Mouse (Mus musculus): ENCODE results near the gene Rad23b. TPM values are rescaled to one million over a fixed set of nuclear protein-coding genes. Genes with fewer than 3 reads are reported as not detected.
"Not testable (repeated sequence)": the region's sequence is repeated elsewhere in the genome, so short reads cannot be mapped to it uniquely, and the experiment has no call there.

Gene Rad23b
- 68.9 and 83.9 TPM in 2 replicates for polyA plus RNA-seq (2012; ENCODE audit: insufficient read depth, insufficient read length, missing spikeins)

DNA sequence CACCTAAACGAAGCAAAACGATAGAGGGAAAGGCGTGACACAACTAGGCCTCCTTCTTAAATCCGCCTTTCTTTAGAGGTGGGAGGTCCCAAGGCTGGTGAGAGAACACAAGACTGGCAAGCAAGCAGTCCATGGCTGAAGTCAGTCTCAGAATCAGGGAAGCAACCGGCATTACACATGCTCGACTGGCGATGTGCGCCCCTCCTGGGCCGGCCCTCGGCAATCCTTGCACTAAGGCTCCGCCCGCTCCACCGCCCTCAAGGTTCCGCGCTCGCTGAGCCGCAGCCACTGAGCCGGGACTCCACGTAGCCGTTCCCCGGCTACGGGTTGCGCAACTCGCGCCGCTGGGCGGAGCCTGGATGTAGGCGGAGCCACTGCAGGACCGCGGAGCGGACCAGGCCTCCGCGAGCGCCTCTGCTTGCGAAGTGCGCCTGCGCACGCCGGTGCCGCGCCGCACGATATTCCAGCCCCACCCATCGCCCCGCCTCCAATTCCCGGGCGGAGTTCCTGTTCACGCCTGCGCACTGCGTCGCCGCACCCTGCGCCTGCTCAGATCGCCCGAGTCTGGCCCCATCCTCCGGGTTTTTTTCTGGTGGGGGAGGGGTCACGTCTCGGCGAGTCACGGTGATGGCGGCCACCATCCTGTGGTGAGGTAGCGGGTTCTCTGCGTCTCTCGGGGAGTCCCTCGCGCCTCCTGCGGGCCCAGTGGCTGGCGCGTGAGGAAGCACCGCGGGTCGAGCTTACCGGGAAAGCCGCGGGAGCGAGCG is at the start of gene Rad23b:
Gene Rad23b, plus strand, starts transcription at position 592 of the 767 bp plus-strand sequence.
- Histone ChIP-seq H3K4me1 (ENCODE audit: control insufficient read depth, insufficient read depth, low read length) (peaks cover 17% of the 10 kb centered on the region), H3K4me3 (ENCODE audit: insufficient read depth, low read length) (peak within 1 kb of the TSS; percentile 95), H3K27ac (ENCODE audit: insufficient read depth, low read depth, low read length) (peak within 1 kb of the TSS; percentile 79)
- TF ChIP-seq CTCF (IDR thresholded peaks at IDR 0.05; ENCODE audit: low read depth, low read length) = no peak
- 0 out of 2 replicates have a peak, but pooled peaks have one; percentile 42 for TF ChIP-seq POLR2A (IDR thresholded peaks at IDR 0.05; ENCODE audit: borderline replicate concordance, low read depth, low read length)

DNA sequence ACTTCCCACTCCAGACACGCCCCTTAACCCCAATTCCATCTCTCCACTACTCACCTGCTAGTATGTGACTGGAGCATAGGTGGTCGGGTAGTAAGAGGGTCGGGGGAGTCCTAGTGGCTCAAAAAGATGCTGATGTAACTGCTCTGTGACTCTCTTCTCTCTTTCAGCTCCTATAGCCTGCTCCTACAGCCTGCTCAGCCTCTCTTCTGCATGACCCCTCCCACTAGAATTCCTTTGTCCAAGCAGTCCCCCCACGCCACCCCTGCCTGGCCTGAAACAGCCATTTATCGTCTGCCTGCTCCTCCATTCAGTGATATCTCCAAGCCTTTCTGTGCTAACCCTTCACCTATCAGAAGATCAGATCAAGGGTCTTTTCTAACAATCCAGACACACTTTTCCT is 45.7 kb upstream of the Rad23b start:
- H3K4me1 ChIP-seq (ENCODE audit: control insufficient read depth, insufficient read depth, low read length) = no peaks in the 10 kb centered on the region
- no peak for TF ChIP-seq CTCF (IDR thresholded peaks at IDR 0.05; ENCODE audit: low read depth, low read length)
- TF ChIP-seq POLR2A (IDR thresholded peaks at IDR 0.05; ENCODE audit: borderline replicate concordance, low read depth, low read length) = no peak
- no peak overlapping the region for H3K4me3 ChIP-seq (ENCODE audit: insufficient read depth, low read length)

DNA sequence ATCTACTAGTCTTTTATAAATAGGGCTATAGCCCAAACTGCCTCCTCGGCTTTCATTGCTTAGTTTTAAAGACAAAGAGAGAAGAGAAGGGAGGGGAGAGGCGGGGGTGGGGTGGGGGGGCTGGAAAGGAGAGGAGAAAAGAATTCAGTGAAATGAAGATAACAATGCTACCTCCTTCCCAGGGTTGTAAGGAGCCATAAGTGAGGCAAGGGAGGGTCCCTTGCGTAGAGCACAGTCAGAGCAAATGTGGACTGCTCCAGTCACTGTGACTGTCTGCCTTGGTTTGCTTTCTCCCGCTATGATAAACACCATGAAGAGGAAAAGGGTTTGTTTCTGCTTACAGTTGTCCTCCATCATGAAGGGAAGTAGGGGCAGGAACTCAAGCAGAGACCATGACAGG is 43.2 kb upstream of the Rad23b start:
- TF ChIP-seq POLR2A (IDR thresholded peaks at IDR 0.05; ENCODE audit: borderline replicate concordance, low read depth, low read length) = no peak
- TF ChIP-seq CTCF (IDR thresholded peaks at IDR 0.05; ENCODE audit: low read depth, low read length) = no peak
- Histone ChIP-seq H3K4me3 (ENCODE audit: insufficient read depth, low read length) (no peak overlapping the region), H3K27ac (ENCODE audit: insufficient read depth, low read depth, low read length) (no peak overlapping the region), H3K4me1 (ENCODE audit: control insufficient read depth, insufficient read depth, low read length) (no peaks in the 10 kb centered on the region)

More for the DNA sequence above, 45.7 kb upstream of the Rad23b start:
- no peak overlapping the region for H3K27ac ChIP-seq (ENCODE audit: insufficient read depth, low read depth, low read length)

DNA sequence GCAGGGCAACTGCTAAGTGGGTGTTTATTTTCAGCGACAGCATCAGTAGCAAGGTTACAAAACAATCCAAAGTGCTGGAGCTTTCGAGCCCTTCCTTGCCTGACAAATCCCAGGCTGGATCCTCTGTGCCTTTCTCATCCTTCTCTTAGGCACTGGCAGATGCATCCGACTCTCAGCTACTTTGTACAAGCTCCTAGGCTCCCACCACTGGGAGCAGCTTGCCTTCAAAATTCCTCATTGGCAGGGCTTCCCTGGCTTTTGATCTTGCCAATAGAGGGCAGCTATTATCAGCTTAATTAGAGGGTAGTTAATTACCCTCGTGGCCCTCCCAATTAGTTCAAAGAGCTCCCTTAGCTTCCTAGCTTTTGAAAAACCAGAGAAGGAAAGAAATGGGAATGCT is 33.1 kb upstream of the Rad23b start:
- Histone ChIP-seq H3K4me1 (ENCODE audit: control insufficient read depth, insufficient read depth, low read length) (no peaks in the 10 kb centered on the region), H3K27ac (ENCODE audit: insufficient read depth, low read depth, low read length) (no peak overlapping the region), H3K4me3 (ENCODE audit: insufficient read depth, low read length) (no peak overlapping the region)
- TF ChIP-seq CTCF (IDR thresholded peaks at IDR 0.05; ENCODE audit: low read depth, low read length) (no peak), POLR2A (IDR thresholded peaks at IDR 0.05; ENCODE audit: borderline replicate concordance, low read depth, low read length) (no peak)

DNA sequence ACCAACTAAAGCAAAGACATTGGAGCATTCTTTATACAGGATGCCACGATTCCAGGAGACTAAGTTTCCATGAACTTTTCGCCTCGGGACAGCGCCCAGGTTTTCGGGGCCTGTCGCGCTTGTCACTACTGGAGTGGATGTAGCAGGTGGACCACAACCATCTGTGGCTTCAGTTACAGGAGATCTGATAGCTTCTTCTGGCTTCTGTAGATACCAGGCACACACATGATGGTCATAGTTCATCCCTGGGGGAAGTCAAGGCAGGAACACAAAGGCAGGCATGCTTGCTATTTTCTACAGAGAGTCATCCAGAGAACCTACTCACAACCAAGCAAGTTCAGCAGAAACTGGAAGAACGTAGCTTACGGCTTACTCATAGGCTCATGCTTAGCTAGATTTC is 31.5 kb upstream of the Rad23b start:
- not testable (repeated sequence) for H3K27ac ChIP-seq (ENCODE audit: insufficient read depth, low read depth, low read length); H3K4me1 ChIP-seq (ENCODE audit: control insufficient read depth, insufficient read depth, low read length)

DNA sequence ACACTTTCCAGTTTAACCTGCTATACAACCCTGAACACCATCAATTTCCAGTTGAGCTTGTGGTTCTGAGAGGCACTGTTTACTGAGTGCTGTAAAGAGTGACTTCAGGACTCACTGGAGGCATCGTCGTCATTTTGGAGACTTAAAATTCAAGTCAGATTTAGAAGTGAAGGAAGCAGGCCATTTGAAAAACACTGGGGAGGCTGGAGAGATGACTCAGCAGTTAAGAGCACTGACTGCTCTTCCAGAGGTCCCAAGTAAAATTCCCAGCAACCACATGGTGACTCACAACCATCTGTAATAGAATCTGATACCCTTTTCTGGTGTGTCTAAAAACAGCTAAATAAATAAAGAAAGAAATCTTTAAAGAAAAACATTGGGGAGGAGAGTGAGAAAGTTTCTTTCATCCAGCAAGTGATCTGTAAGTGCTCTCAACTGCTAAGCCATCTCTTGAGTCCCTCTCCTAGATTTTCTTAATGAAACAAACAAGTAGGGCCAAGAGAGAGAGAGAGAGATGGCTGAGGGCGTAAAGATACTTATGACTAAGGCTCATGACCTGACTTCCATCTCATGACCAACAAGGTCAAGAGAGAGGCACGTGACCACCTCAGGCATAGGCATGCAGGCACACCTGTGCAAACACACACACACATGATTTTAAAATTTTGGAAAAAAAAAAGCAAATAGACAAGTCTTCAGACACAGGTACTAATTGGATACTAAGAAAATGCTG is 23.9 kb upstream of the Rad23b start:
- TF ChIP-seq POLR2A (IDR thresholded peaks at IDR 0.05; ENCODE audit: borderline replicate concordance, low read depth, low read length) = no peak
- TF ChIP-seq CTCF (IDR thresholded peaks at IDR 0.05; ENCODE audit: low read depth, low read length) = no peak
- Histone ChIP-seq H3K27ac (ENCODE audit: insufficient read depth, low read depth, low read length) (no peak overlapping the region), H3K4me3 (ENCODE audit: insufficient read depth, low read length) (no peak overlapping the region), H3K4me1 (ENCODE audit: control insufficient read depth, insufficient read depth, low read length) (peaks cover 23% of the 10 kb centered on the region)

More for the DNA sequence above, 31.5 kb upstream of the Rad23b start:
- not testable (repeated sequence) for H3K4me3 ChIP-seq (ENCODE audit: insufficient read depth, low read length)

DNA sequence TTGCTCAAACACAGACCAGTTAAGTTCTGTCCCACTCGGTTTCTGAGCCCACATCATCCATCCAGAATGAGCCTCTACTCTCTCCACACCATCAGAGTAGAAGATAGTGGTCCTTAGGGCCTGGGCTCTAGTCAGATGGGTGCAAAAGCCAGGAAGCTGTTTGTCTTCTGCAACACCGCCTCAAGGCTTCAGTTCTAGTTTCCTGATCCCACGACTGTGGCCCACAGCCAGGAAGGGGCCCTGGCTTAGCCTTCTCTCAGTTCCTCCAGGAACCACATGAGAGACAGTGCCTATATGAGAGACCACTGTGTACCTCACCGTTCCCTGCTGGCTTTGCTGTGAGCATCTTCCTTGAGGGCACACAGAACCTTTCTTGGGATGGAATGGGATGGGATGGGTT is 22.3 kb upstream of the Rad23b start:
- Histone ChIP-seq H3K27ac (ENCODE audit: insufficient read depth, low read depth, low read length) (peak overlapping the region; percentile 66), H3K4me3 (ENCODE audit: insufficient read depth, low read length) (no peak overlapping the region), H3K4me1 (ENCODE audit: control insufficient read depth, insufficient read depth, low read length) (peaks cover 23% of the 10 kb centered on the region)
- TF ChIP-seq POLR2A (IDR thresholded peaks at IDR 0.05; ENCODE audit: borderline replicate concordance, low read depth, low read length) (no peak), CTCF (IDR thresholded peaks at IDR 0.05; ENCODE audit: low read depth, low read length) (no peak)

DNA sequence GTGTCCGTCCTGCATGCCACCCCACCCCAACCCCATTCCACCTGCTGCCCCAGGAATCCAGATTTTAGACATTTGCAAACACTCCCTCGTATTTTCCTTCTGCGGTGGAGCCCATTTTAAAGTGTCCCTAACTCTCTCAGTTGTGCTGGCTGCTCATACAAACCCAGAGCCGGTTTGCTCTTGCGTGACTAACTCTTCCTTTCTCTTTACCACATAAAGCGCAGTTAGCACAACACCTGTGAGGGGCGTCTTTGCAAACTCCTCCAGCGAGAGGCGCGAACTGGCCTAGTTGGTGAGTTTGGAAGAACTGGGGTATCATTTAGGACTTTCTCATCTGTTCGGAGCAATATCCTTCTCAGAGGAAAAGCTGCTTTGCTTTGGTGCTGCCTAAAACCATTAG is 21.4 kb upstream of the Rad23b start:
- H3K4me3 ChIP-seq (ENCODE audit: insufficient read depth, low read length) = no peak overlapping the region
- TF ChIP-seq POLR2A (IDR thresholded peaks at IDR 0.05; ENCODE audit: borderline replicate concordance, low read depth, low read length) = no peak
- no peak for TF ChIP-seq CTCF (IDR thresholded peaks at IDR 0.05; ENCODE audit: low read depth, low read length)
- H3K4me1 ChIP-seq (ENCODE audit: control insufficient read depth, insufficient read depth, low read length) = peaks cover 23% of the 10 kb centered on the region
- no peak overlapping the region for H3K27ac ChIP-seq (ENCODE audit: insufficient read depth, low read depth, low read length)

DNA sequence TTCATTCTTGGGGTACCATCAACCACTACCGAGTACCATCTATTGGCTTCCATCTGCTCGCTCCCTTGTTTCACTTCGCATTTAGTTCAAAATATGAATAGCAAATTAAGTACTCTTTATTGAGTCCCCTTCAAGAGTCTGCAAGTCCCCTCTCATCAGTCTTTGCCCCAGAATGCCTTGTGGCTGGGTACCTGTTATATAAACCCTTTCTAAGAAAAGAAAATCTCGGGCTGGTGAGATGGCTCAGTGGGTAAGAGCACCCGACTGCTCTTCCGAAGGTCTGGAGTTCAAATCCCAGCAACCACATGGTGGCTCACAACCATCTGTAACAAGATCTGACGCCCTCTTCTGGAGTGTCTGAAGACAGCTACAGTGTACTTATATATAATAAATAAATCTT is 20.9 kb upstream of the Rad23b start:
- peaks cover 23% of the 10 kb centered on the region for H3K4me1 ChIP-seq (ENCODE audit: control insufficient read depth, insufficient read depth, low read length)
- not testable (repeated sequence) for H3K27ac ChIP-seq (ENCODE audit: insufficient read depth, low read depth, low read length); H3K4me3 ChIP-seq (ENCODE audit: insufficient read depth, low read length)

DNA sequence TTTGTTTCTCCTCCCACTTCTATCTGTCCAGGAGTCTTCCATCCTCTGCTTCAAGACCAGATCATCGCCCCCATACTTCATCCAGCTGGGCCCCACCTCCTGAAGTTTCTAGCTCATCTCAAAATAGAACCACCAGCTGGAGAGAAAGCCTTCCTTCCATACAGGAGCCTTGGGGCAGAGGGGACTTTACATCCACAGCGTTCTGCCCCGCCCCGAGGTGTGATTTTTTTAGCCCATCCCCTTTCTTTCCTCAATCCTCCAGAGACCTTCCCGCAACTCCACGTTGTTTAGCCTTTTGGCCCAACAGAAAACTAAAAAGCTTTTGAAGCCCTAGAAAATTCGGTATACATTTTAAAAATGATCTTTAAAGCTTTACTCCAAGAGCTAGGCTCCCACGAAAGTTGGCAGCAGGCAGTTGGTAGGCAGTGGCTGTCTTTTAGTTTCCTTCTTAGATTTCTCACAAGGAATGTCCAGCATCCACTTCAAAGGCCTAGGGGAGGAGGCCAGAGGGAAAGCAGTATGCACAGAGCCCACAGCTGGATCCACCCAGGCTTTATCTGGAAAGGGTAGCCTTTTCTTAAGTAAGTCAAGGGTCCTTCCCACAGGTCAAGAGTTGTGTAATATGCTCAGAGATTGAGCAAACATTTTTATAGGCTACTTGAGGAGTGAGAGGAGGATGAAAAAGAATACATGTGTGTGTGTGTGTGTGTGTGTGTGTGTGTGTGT is 20.1 kb upstream of the Rad23b start:
- TF ChIP-seq CTCF (IDR thresholded peaks at IDR 0.05; ENCODE audit: low read depth, low read length) (no peak), POLR2A (IDR thresholded peaks at IDR 0.05; ENCODE audit: borderline replicate concordance, low read depth, low read length) (no peak)
- Histone ChIP-seq H3K4me3 (ENCODE audit: insufficient read depth, low read length) (no peak overlapping the region), H3K4me1 (ENCODE audit: control insufficient read depth, insufficient read depth, low read length) (peaks cover 26% of the 10 kb centered on the region), H3K27ac (ENCODE audit: insufficient read depth, low read depth, low read length) (no peak overlapping the region)

Measured in bone marrow macrophage, adult 2 months (primary cell).